Mouse (Mus musculus): ENCODE data around the gene Mbnl3.

DNA sequence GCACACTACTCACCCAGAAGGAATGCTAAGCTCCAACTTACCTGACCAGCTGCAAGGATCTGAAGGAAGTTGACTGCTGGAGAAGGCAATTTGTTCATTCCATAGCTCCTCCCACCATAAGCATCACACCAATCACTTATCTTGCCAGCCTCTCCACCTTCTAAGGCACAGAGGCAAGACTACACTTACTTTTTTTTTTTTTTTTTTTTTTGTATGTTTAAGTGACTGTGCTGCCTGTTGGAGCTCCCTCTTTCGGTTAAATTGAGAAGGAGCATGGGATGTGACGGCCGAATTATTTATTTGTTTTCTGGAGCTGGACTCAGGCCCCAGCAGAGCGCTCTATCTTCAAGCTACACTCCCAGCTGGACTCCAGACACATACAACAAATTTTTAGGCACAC is 60.0 kb downstream of the Mbnl3 start:
- peak; percentile 33; the same call in 1 of the 2 replicates for TF ChIP-seq CTCF (IDR thresholded peaks at IDR 0.05; ENCODE audit: borderline replicate concordance, extremely low read depth, insufficient read depth, insufficient read length)
- TF ChIP-seq POLR2A (IDR thresholded peaks at IDR 0.05; ENCODE audit: borderline replicate concordance, extremely low read depth, insufficient read depth, insufficient read length, poor library complexity, severe bottlenecking), result no peak

Measured in brain, embryonic 14.5 days (tissue).